Mouse (Mus musculus) gastrocnemius, postnatal 14 days (tissue): ENCODE results near the gene Pigf. TPM values are rescaled to one million over a fixed set of nuclear protein-coding genes. Genes with fewer than 3 reads are reported as not detected.

ENCODE experiments used
- total RNA-seq, 2 experiments: library from RNA; stranded (reverse); gene quantifications; 2 replicates each; pipeline ENCODE4 v1.2.3; 2021

Gene Pigf
- total RNA-seq, 2 experiments from 2014 or later = 2.1 to 2.9 TPM

Other genes with a start within 250 kb of the Pigf start
- gene Tmem247, start 108.1 kb downstream of the Pigf start, total RNA-seq = not detected
- not detected for gene Atp6v1e2, start 77.5 kb downstream of the Pigf start, total RNA-seq
- gene Rhoq, start 62.3 kb downstream of the Pigf start, total RNA-seq = 100 to 1,000 TPM; 164 to 165 TPM
- 10 to 100 TPM; 27.1 to 31.1 TPM for gene Cript, start 144 bp upstream of the Pigf start, total RNA-seq
- gene Socs5, start 82.3 kb upstream of the Pigf start, total RNA-seq = 10 to 100 TPM; 11.3 to 14.0 TPM
- 10 to 100 TPM; 19.0 to 20.9 TPM for gene Mcfd2, start 240.5 kb upstream of the Pigf start, total RNA-seq